Mouse (Mus musculus) lung, postnatal 10 days (tissue): Measurements from ENCODE around the gene Diaph2.
"Not testable (repeated sequence)": the region's sequence is repeated elsewhere in the genome, so short reads cannot be mapped to it uniquely, and the experiment has no call there.

ENCODE experiments used
- DNase-seq: peaks from one replicate; pipeline ENCODE4 v3.0.0; 2021

The Diaph2 gene

GRCm38 (mm10) chrX:129833887-129834286 lies 84.3 kb downstream of the Diaph2 start:
- DNase-seq, result no peak

DNA sequence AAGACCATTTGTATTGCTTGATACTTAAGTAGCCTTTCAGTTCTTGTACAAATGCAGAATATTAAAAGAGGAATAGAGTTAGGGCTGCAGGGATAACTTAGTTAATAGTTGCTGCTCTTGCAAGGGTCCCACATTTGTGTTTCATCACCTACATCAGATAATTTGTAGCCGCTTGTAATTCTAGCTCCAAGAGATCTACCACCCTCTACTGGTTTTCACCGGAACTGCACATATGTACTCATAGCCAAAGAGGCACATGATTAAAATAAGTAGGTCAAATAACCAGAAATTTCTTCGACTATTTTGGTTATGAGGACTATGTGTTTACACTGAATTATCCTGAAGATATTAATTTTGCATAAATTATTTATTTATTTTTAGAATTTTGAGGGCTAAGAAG lies 134.9 kb downstream of the Diaph2 start:
- peak; percentile 38 for DNase-seq

DNA sequence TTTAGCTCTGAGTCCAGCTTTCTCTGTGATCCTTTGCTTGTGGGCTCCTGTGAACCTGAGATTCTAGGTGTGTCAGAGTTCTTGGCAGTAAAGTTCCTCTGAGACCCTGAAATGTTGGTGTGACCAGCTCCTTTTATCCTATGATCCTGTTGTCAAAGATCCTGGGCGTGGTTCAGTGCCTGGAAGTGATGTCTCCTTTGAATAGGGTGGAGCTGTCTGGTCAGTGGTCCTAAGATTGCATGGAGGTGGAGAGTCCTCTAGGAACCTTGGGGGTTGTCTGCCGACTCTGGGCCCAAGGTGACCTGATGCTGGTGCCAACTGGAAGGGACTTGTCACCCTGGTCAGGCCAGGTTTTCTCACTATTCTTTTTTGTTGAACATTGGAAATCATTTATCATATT lies 176.3 kb downstream of the Diaph2 start:
- DNase-seq, result no peak

- DNase-seq, result no peak
These were observed 225.3 kb downstream of the Diaph2 start for GRCm38 (mm10) chrX:129974816-129975215.

GRCm38 (mm10) chrX:130008210-130008609 lies 258.7 kb downstream of the Diaph2 start:
- no peak for DNase-seq

DNA sequence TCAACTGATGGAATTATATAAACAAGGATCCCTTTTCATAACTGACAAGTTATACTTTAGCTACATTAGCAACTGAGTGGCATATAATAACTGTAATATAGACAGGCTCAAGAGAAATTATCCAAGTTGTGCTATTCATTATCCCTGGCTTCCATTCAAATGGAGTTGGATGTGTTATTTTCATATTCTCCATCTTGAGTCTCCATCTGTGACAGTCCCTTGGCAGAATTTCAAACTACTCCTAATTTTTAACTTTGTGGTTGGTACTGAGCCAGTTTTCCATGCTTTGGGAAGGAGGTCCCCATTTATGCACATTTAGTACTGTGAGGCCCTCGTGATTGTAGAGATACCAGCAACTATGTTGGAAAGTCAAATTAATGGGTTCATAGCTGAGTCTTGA lies 270.2 kb downstream of the Diaph2 start:
- DNase-seq, result no peak

DNA sequence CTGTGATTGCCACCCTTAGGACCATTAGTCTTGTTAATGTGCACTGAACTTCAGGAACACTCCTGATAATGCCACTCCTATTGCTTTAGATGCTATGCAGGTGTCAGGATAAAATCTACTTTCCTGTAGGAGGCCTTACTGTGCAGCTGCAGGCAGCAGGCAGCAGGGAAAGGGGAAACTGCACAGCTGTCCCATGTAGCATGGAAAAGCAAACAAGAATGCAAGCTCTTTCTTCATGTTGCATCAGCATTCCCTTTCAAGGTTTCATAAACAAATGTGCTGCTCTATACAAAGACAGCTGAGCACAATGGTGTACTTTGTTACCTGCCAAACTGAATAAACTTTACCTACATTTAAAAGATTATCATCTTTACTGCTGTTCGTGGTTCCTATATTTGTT lies 295.0 kb downstream of the Diaph2 start:
- DNase-seq, result no peak

DNA sequence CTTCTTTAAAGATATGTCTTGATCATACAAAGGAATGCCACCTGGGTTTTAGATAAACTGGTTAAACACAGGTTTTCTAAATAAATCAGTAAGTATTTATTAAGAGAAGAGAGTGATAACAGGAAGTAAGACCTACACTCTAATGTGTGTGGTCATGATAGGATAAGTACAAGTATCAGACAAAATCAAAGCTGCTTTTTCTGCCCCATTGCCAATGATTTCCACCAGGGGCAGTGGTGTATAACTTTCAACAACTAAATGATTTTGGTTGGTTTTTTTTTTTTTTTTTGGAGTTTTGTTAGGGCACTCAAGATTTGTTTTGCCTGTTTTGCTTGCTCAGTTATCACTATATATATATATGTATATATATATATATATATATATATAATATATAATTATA lies 399.7 kb downstream of the Diaph2 start:
- peak; percentile 1 for DNase-seq

DNA sequence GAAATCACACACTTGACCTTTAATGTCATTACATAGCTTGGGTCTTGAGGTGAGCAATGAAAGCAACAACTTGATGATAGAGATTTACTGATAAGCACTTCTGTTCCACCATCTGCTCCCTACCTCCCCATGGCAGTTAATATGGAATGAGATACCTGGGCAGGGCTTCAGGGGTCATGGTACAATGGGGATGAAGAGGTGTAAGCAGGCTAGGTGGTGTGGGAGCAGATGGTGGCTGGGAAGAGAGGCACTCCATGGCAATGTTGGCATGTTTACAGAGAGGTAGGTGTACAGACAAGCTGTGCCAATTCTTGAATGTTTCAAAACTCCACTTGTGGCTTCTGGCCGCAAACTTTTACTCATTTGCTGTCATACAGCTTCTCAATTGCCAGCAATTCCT lies 402.6 kb downstream of the Diaph2 start:
- DNase-seq, result no peak

DNA sequence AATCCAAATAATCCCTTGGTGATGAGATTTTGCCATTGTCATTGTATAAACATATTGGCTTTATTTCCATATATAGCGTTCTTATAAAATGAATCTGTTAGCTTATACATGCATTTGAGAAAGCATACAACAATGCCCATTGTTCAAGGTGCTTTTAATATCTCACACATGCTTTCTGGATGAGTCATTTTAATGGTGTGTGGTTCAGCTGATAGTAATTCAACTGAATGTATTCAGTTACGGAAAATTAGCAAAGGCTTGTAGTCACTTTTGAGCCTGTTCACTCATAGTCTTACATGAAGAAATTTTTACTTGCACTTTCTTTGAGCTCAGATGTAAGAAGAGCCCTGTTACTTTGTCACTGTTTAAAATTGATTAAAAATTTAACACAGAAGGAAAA lies 423.6 kb downstream of the Diaph2 start:
- no peak for DNase-seq

DNA sequence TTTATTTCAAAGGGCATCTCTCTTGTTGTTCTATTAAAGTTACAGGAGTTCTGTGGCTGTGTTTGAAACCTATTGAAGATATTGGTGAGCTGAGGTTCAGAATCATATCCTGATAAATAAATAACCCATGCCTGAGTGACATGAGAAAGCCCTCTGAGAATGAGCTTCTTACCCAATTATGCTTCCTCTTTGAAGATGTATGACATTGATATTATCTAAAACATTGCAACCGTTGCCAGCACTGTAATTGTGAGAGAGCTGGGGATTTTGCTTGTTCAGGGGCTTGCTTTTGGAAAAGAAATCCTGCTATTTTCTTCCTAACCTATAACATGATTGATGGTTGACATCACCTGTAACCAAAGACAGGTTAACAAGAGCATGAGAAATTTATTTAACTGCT lies 438.3 kb downstream of the Diaph2 start:
- no peak for DNase-seq

- no peak for DNase-seq
These were observed 438.9 kb downstream of the Diaph2 start for GRCm38 (mm10) chrX:130188449-130188848.

GRCm38 (mm10) chrX:130189250-130189649 lies 439.7 kb downstream of the Diaph2 start:
- DNase-seq, result no peak

- DNase-seq, result not testable (repeated sequence)
These were observed 447.9 kb downstream of the Diaph2 start for GRCm38 (mm10) chrX:130197412-130197811.

- DNase-seq, result no peak
These were observed 455.7 kb downstream of the Diaph2 start for GRCm38 (mm10) chrX:130205243-130205642.

GRCm38 (mm10) chrX:130212227-130212626 lies 462.7 kb downstream of the Diaph2 start:
- DNase-seq, result no peak

DNA sequence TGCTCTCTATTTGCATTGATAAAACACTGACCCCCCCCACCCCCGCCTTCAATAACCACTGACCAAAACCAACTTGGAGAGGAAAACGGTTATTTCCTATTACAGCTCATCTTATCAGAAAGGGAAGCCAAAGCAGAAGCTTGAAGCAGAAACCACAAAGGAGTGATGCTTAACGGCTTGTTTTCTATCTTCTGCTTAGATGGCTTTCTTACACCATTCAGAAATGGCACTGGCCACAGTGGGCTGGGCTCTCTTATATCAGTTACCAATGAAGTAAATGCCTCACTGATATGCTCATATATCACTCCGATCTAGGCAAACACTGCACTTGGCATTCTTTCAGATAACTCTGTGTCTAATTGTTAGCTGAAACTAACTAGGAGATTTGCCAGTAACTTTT lies 463.2 kb downstream of the Diaph2 start:
- no peak for DNase-seq

- DNase-seq, result no peak
These were observed 480.5 kb downstream of the Diaph2 start for GRCm38 (mm10) chrX:130230045-130230444.

DNA sequence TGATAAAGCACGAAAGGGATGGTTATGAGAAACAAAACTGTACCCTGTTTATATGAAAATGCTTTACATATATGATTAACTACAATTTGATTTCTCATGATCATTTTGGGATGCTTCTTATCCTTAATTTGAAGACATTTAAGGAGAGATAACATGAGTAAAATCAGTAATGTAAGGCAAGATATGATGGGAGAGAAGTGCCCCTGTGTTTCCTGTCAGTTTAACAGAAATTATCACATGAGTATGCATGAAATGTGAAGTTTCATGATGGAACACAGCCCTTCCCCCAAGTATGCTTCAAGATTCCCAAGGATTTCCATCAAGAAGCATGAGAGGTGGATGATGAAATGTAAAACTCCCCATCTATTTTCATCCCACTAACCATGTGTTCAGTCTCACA lies 485.6 kb downstream of the Diaph2 start:
- no peak for DNase-seq

- DNase-seq, result no peak
These were observed 497.1 kb downstream of the Diaph2 start for GRCm38 (mm10) chrX:130246652-130247051.

GRCm38 (mm10) chrX:130253664-130254063 lies 504.1 kb downstream of the Diaph2 start:
- no peak for DNase-seq

DNA sequence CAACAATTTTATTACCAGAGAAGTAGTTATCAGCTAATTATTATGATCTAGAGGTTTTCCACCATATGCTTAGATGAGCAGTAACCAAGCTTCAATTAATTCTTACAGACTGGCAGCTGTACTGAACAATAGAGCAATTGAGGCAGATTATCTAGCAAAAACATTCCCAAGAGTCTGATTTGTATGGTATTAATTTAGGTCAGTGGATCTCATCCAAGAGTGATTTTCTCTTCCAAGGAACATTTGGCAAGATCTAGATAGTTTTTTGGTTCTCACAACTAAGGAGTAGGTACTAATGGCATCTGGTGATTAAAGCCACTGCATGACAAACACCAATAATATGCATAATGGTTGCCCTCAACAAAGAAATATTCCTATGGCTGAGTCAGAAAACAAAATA lies 516.2 kb downstream of the Diaph2 start:
- no peak for DNase-seq

GRCm38 (mm10) chrX:130279144-130279543 lies 529.6 kb downstream of the Diaph2 start:
- DNase-seq, result no peak

DNA sequence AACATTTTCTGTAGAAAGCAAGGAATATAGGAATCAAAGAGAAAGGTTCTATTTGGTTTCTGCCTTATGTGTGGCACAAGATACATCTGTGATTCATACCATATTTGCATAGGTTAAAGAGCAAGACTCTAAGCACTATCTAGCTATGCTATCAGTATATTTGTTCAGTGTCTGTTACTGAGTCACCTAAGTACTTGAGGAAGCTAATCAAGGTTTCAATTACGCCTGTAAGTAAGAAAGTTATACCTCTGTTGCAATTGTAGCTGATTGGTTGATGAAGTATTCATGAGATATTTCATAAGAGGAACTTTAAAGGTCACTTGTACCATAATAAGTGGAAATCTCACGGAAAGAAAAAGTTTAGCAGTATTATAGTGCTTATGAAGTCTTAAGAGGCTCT lies 531.9 kb downstream of the Diaph2 start:
- no peak for DNase-seq

GRCm38 (mm10) chrX:130287032-130287431 lies 537.5 kb downstream of the Diaph2 start:
- DNase-seq, result no peak

DNA sequence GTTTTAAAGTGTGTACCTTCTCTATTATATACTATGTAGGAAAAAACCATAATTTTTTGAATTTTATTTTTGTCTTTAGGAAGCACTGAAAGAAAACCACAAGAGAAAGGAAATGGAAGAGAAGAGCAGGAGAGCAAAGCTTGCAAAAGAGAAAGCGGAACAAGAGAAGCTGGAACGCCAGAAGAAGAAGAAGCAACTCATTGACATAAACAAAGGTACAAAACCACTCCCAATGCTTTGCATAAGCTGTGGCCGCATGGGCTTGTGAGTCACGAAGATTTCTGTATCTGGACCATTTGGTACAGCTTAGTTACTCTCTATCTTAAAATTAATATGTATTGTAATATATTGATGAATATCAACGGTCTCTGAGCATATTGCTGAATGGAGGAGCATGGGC lies 540.2 kb downstream of the Diaph2 start:
- no peak for DNase-seq
